Mouse (Mus musculus): ENCODE data around the gene Gm17571.

Gm17571 gene

DNA sequence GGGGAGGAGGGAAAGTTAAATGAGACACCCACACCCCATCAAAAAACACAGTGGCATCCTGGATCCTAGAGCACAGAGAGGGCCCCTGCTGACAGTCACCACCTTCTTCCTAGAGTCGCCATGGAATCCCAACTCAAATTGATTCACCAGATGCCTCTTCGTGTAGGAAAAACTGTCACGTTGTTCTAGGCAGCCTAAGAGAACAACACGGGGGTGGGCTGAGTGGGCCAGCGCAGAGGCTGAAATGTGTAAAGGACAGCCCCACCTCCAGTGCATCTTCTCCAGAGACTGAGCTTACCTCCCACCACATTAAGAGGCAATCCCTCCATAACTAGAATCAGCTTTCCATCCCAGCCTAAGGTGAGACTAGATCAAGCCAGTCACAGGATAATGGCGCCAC lies 11.2 kb upstream of the Gm17571 start:
- no peak for DNase-seq (ENCODE audit: extremely low spot score, low read depth, low spot score)

- DNase-seq (ENCODE audit: extremely low spot score, low read depth, low spot score) = no peak
Observed at GRCm38 (mm10) chr9:13455231-13455630, 8.7 kb upstream of the Gm17571 start.

- DNase-seq (ENCODE audit: extremely low spot score, low read depth, low spot score) = no peak
Observed at GRCm38 (mm10) chr9:13454651-13455123, 8.1 kb upstream of the Gm17571 start.

DNA sequence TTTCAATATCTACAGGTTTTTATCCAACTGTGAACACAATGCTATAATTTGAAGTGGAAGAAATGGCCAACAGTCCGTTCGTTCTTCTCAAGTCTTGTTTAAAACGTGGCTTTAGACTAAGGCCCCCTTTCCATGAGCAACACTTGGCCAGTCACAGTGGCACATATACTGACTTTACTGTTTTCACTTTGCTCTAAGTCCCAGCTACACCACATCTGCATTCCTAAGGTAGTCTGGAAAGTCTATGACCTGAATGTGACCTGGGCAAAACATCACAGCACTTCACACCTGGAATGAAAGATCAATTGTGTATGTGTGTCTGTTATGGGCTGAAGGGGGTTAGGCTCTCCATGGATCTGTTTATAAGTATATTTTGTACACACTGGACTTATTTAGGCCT lies 2.2 kb upstream of the Gm17571 start:
- no peak for DNase-seq (ENCODE audit: extremely low spot score, low read depth, low spot score)

DNA sequence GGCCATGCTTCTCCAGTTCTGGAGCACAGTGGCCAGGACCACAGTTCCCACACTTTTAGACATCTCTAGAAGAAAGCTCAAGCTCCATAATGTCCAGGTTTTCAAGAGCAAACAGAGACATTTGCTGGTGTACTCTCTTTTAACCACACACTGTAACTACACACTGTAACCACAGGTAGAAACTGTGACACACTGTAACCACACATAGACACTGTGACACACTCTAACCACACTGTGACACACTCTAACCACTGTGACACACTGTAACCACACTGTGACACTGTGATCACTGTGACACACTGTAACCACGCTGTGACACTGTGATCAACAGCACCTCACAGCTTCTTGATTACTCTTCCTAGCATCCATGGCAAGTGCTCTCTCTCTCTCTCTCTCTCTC lies 317 bp downstream of the Gm17571 start:
- DNase-seq (ENCODE audit: extremely low spot score, low read depth, low spot score) = no peak

DNA sequence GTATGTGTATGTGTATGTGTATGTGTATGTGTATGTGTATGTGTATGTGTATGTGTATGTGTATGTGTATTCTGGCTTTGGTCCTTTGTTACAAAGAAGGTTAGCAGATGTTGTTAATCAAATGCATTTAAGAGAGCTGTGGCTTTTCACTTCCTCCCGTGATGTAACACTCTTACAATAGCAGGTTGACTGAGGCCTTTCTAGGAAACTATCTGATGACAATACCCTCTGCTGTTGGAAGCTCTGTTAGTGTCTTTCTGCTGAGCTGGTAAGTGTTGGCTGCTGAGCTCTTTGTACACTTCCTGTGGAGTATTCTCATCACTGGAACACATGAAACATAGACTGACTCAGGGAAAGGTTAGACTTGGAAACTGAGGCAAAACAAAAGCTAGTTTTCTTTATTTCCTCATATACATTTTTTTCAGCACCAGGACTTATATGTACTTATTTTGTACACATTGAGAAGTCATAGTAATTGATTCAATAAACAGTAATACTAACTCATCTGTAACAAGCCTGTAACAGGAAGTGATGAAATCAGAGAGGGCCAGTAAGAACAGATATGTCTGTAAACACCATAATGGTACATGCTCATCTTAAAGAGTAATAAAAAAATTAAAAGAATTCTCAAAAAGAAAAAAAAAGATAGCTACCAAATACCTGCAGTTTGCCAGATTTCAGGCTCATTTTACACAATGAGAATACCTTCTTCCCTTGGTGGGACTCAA lies 2.9 kb downstream of the Gm17571 start:
- no peak for DNase-seq (ENCODE audit: extremely low spot score, low read depth, low spot score)

GRCm38 (mm10) chr9:13442012-13442735 lies 4.4 kb downstream of the Gm17571 start:
- no peak for DNase-seq (ENCODE audit: extremely low spot score, low read depth, low spot score)

- no peak for DNase-seq (ENCODE audit: extremely low spot score, low read depth, low spot score)
Observed at GRCm38 (mm10) chr9:13440911-13441310, 5.6 kb downstream of the Gm17571 start.

- no peak for DNase-seq (ENCODE audit: extremely low spot score, low read depth, low spot score)
Observed at GRCm38 (mm10) chr9:13433501-13434090, 13.0 kb downstream of the Gm17571 start.

GRCm38 (mm10) chr9:13431646-13432045 lies 14.9 kb downstream of the Gm17571 start:
- DNase-seq (ENCODE audit: extremely low spot score, low read depth, low spot score) = no peak

- no peak for DNase-seq (ENCODE audit: extremely low spot score, low read depth, low spot score)
Observed at GRCm38 (mm10) chr9:13430744-13431143, 15.8 kb downstream of the Gm17571 start.

- DNase-seq (ENCODE audit: extremely low spot score, low read depth, low spot score) = no peak
Observed at GRCm38 (mm10) chr9:13430302-13430701, 16.3 kb downstream of the Gm17571 start.

GRCm38 (mm10) chr9:13429477-13430125 lies 17.0 kb downstream of the Gm17571 start:
- no peak for DNase-seq (ENCODE audit: extremely low spot score, low read depth, low spot score)

GRCm38 (mm10) chr9:13425031-13425940 lies 21.3 kb downstream of the Gm17571 start:
- DNase-seq (ENCODE audit: extremely low spot score, low read depth, low spot score) = no peak

- no peak for DNase-seq (ENCODE audit: extremely low spot score, low read depth, low spot score)
Observed at GRCm38 (mm10) chr9:13414230-13414766, 32.3 kb downstream of the Gm17571 start.

All from hindlimb bud, embryonic 11.5 days (tissue).